Mouse (Mus musculus): ENCODE measurements around the gene Arhgef1. TPM values are rescaled to one million over a fixed set of nuclear protein-coding genes. Genes with fewer than 3 reads are reported as not detected.

The Arhgef1 gene
- polyA plus RNA-seq, 1 experiment from 2014 or later: 44.3 TPM

GRCm38 (mm10) chr7:24948774-24949173 lies 46.1 kb downstream of the Arhgef1 start:
- Histone ChIP-seq H3K4me3 (replicated peaks) (no peak overlapping the region), H3K27me3 (peaks cover 100% of the 10 kb centered on the region), H3K27ac (no peak overlapping the region), H3K4me1 (replicated peaks) (peaks cover 7% of the 10 kb centered on the region; the same call in 1 of the 2 replicates), H3K36me3 (no peaks in the 10 kb centered on the region), H3K9ac (no peak overlapping the region), H3K9me3 (replicated peaks) (no peaks in the 10 kb centered on the region), H3K4me2 (no peak overlapping the region)
- DNase-seq (no peak), ATAC-seq (ENCODE audit: low read depth) (no peak)
- WGBS (ENCODE audit: insufficient replicate concordance): 6% methylated on average over 29 of the region's 29 CpGs

GRCm38 (mm10) chr7:24949958-24950623 lies 47.4 kb downstream of the Arhgef1 start:
- peak; percentile 39 for DNase-seq
- H3K36me3 ChIP-seq: no peaks in the 10 kb centered on the region
- no peak overlapping the region for H3K4me3 ChIP-seq (replicated peaks)
- 0 out of 2 replicates have a peak, but pooled peaks have one; percentile 23 for ATAC-seq (ENCODE audit: low read depth)
- H3K27ac ChIP-seq: no peak overlapping the region
- no peak overlapping the region for H3K4me2 ChIP-seq
- H3K9ac ChIP-seq: no peak overlapping the region
- no peaks in the 10 kb centered on the region for H3K9me3 ChIP-seq (replicated peaks)
- WGBS (ENCODE audit: insufficient replicate concordance): 3% methylated on average over 8 of the region's 8 CpGs
- peaks cover 100% of the 10 kb centered on the region for H3K27me3 ChIP-seq
- no peaks in the 10 kb centered on the region for H3K4me1 ChIP-seq (replicated peaks)

- DNase-seq (no peak), ATAC-seq (ENCODE audit: low read depth) (no peak)
- no peak overlapping the region for H3K9ac ChIP-seq
- 3% methylated on average over 24 of the region's 24 CpGs for WGBS (ENCODE audit: insufficient replicate concordance)
- no peaks in the 10 kb centered on the region for H3K4me1 ChIP-seq (replicated peaks)
- H3K27me3 ChIP-seq: peaks cover 85% of the 10 kb centered on the region
- H3K27ac ChIP-seq: no peak overlapping the region
- H3K36me3 ChIP-seq: no peaks in the 10 kb centered on the region
- peak overlapping the region; percentile 51 for H3K4me2 ChIP-seq
- H3K4me3 ChIP-seq (replicated peaks): peak overlapping the region; percentile 34
- no peaks in the 10 kb centered on the region for H3K9me3 ChIP-seq (replicated peaks)
Observed at GRCm38 (mm10) chr7:24953966-24954365, 51.3 kb downstream of the Arhgef1 start.

- Histone ChIP-seq H3K36me3 (no peaks in the 10 kb centered on the region), H3K4me3 (replicated peaks) (peak overlapping the region; percentile 34), H3K4me2 (peak overlapping the region; percentile 51), H3K27me3 (peaks cover 81% of the 10 kb centered on the region), H3K27ac (no peak overlapping the region), H3K9ac (no peak overlapping the region), H3K9me3 (replicated peaks) (no peaks in the 10 kb centered on the region), H3K4me1 (replicated peaks) (no peaks in the 10 kb centered on the region)
- ATAC-seq (ENCODE audit: low read depth) (no peak), DNase-seq (no peak)
- WGBS (ENCODE audit: insufficient replicate concordance): 2% methylated on average over 30 of the region's 30 CpGs
Observed at GRCm38 (mm10) chr7:24954450-24954849, 51.7 kb downstream of the Arhgef1 start.

- Histone ChIP-seq H3K9me3 (replicated peaks) (no peaks in the 10 kb centered on the region), H3K36me3 (no peaks in the 10 kb centered on the region), H3K4me1 (replicated peaks) (no peaks in the 10 kb centered on the region), H3K27ac (no peak overlapping the region), H3K27me3 (peaks cover 73% of the 10 kb centered on the region), H3K4me2 (0 out of 2 replicates have a peak overlapping the region, but pooled peaks have one; percentile 14), H3K9ac (no peak overlapping the region), H3K4me3 (replicated peaks) (no peak overlapping the region)
- WGBS (ENCODE audit: insufficient replicate concordance): 11% methylated on average over 30 of the region's 33 CpGs
- ATAC-seq (ENCODE audit: low read depth) (no peak), DNase-seq (no peak)
Observed at GRCm38 (mm10) chr7:24955226-24955625, 52.5 kb downstream of the Arhgef1 start.

- no peak overlapping the region for H3K27ac ChIP-seq
- H3K4me3 ChIP-seq (replicated peaks): no peak overlapping the region
- no peak overlapping the region for H3K9ac ChIP-seq
- H3K9me3 ChIP-seq (replicated peaks): no peaks in the 10 kb centered on the region
- DNase-seq: no peak
- no peaks in the 10 kb centered on the region for H3K4me1 ChIP-seq (replicated peaks)
- no peak overlapping the region for H3K4me2 ChIP-seq
- no peak for ATAC-seq (ENCODE audit: low read depth)
- no peaks in the 10 kb centered on the region for H3K27me3 ChIP-seq
- H3K36me3 ChIP-seq: no peaks in the 10 kb centered on the region
- 42% methylated on average over 2 of the region's 2 CpGs for WGBS (ENCODE audit: insufficient replicate concordance)
Observed at GRCm38 (mm10) chr7:24964288-24964687, 61.6 kb downstream of the Arhgef1 start.

- ATAC-seq (ENCODE audit: low read depth): no peak
- H3K36me3 ChIP-seq: 0 out of 2 replicates have a peak, but pooled peaks cover 3% of the 10 kb centered on the region
- no peak overlapping the region for H3K4me2 ChIP-seq
- H3K9ac ChIP-seq: no peak overlapping the region
- 4% methylated on average over 5 of the region's 5 CpGs for WGBS (ENCODE audit: insufficient replicate concordance)
- no peaks in the 10 kb centered on the region for H3K4me1 ChIP-seq (replicated peaks)
- peak; percentile 42 for DNase-seq
- H3K27me3 ChIP-seq: no peaks in the 10 kb centered on the region
- H3K9me3 ChIP-seq (replicated peaks): no peaks in the 10 kb centered on the region
- no peak overlapping the region for H3K4me3 ChIP-seq (replicated peaks)
- H3K27ac ChIP-seq: no peak overlapping the region
Observed at GRCm38 (mm10) chr7:24964897-24965535, 62.3 kb downstream of the Arhgef1 start.

- H3K27me3 ChIP-seq: no peaks in the 10 kb centered on the region
- 0 out of 2 replicates have a peak, but pooled peaks cover 8% of the 10 kb centered on the region for H3K36me3 ChIP-seq
- ATAC-seq (ENCODE audit: low read depth) (no peak), DNase-seq (no peak)
- WGBS (ENCODE audit: insufficient replicate concordance): 65% methylated on average over 8 of the region's 8 CpGs
- H3K4me2 ChIP-seq: no peak overlapping the region
- no peak overlapping the region for H3K9ac ChIP-seq
- no peaks in the 10 kb centered on the region for H3K9me3 ChIP-seq (replicated peaks)
- H3K27ac ChIP-seq: no peak overlapping the region
- no peak overlapping the region for H3K4me3 ChIP-seq (replicated peaks)
- H3K4me1 ChIP-seq (replicated peaks): peaks cover 18% of the 10 kb centered on the region
Observed at GRCm38 (mm10) chr7:24967966-24968365, 65.3 kb downstream of the Arhgef1 start.

- Histone ChIP-seq H3K4me1 (replicated peaks) (peaks cover 23% of the 10 kb centered on the region), H3K27ac (no peak overlapping the region), H3K9me3 (replicated peaks) (no peaks in the 10 kb centered on the region), H3K4me3 (replicated peaks) (no peak overlapping the region), H3K27me3 (no peaks in the 10 kb centered on the region), H3K36me3 (0 out of 2 replicates have a peak, but pooled peaks cover 8% of the 10 kb centered on the region), H3K9ac (no peak overlapping the region), H3K4me2 (no peak overlapping the region)
- DNase-seq (no peak), ATAC-seq (ENCODE audit: low read depth) (no peak)
- 69% methylated on average over 6 of the region's 6 CpGs for WGBS (ENCODE audit: insufficient replicate concordance)
Observed at GRCm38 (mm10) chr7:24968463-24968862, 65.8 kb downstream of the Arhgef1 start.

- Histone ChIP-seq H3K4me2 (no peak overlapping the region), H3K27ac (no peak overlapping the region), H3K4me1 (replicated peaks) (peaks cover 28% of the 10 kb centered on the region), H3K9ac (no peak overlapping the region), H3K27me3 (no peaks in the 10 kb centered on the region), H3K9me3 (replicated peaks) (no peaks in the 10 kb centered on the region), H3K36me3 (0 out of 2 replicates have a peak, but pooled peaks cover 8% of the 10 kb centered on the region), H3K4me3 (replicated peaks) (no peak overlapping the region)
- DNase-seq (no peak), ATAC-seq (ENCODE audit: low read depth) (no peak)
- 73% methylated on average over 12 of the region's 12 CpGs for WGBS (ENCODE audit: insufficient replicate concordance)
Observed at GRCm38 (mm10) chr7:24969805-24970204, 67.1 kb downstream of the Arhgef1 start.

GRCm38 (mm10) chr7:24970341-24970740 lies 67.6 kb downstream of the Arhgef1 start:
- ATAC-seq (ENCODE audit: low read depth) (no peak), DNase-seq (no peak)
- Histone ChIP-seq H3K36me3 (0 out of 2 replicates have a peak, but pooled peaks cover 8% of the 10 kb centered on the region), H3K9ac (no peak overlapping the region), H3K27ac (no peak overlapping the region), H3K4me3 (replicated peaks) (no peak overlapping the region), H3K27me3 (no peaks in the 10 kb centered on the region), H3K4me1 (replicated peaks) (peaks cover 31% of the 10 kb centered on the region), H3K9me3 (replicated peaks) (no peaks in the 10 kb centered on the region), H3K4me2 (no peak overlapping the region)
- 85% methylated on average over 3 of the region's 3 CpGs for WGBS (ENCODE audit: insufficient replicate concordance)

Data from liver, embryonic 13.5 days (tissue).